Mouse (Mus musculus): ENCODE measurements around the gene Acaca. TPM values are rescaled to one million over a fixed set of nuclear protein-coding genes. Genes with fewer than 3 reads are reported as not detected.

Gene Acaca
- polyA plus RNA-seq, 1 experiment: 38.5 TPM

GRCm38 (mm10) chr11:84218951-84219350, 89.5 kb downstream of the Acaca start:
- Histone ChIP-seq H3K4me1 (ENCODE audit: control insufficient read depth, insufficient read depth, low read length) (no peaks in the 10 kb centered on the region), H3K4me3 (ENCODE audit: insufficient read depth, low read depth, low read length) (no peak overlapping the region), H3K27me3 (replicated peaks; ENCODE audit: control insufficient read depth, insufficient read depth, low read length) (no peaks in the 10 kb centered on the region), H3K27ac (ENCODE audit: insufficient read depth, low read depth, low read length) (no peak overlapping the region), H3K36me3 (ENCODE audit: control insufficient read depth, insufficient read depth, low read length) (no peaks in the 10 kb centered on the region)
- DNase-seq: no peak
- TF ChIP-seq POLR2A (IDR thresholded peaks at IDR 0.05; ENCODE audit: low read depth, low read length): no peak
- no peak for TF ChIP-seq CTCF (conservative IDR thresholded peaks at IDR 0.05; ENCODE audit: insufficient read depth, insufficient read length, low read depth, low read length)
- 86% methylated on average over 4 of the region's 4 CpGs for WGBS

- Histone ChIP-seq H3K36me3 (ENCODE audit: control insufficient read depth, insufficient read depth, low read length) (no peaks in the 10 kb centered on the region), H3K4me3 (ENCODE audit: insufficient read depth, low read depth, low read length) (no peak overlapping the region), H3K4me1 (ENCODE audit: control insufficient read depth, insufficient read depth, low read length) (no peaks in the 10 kb centered on the region), H3K27me3 (replicated peaks; ENCODE audit: control insufficient read depth, insufficient read depth, low read length) (no peaks in the 10 kb centered on the region), H3K27ac (ENCODE audit: insufficient read depth, low read depth, low read length) (no peak overlapping the region)
- peak; percentile 64 for DNase-seq
- TF ChIP-seq POLR2A (IDR thresholded peaks at IDR 0.05; ENCODE audit: low read depth, low read length) (no peak), CTCF (conservative IDR thresholded peaks at IDR 0.05; ENCODE audit: insufficient read depth, insufficient read length, low read depth, low read length) (peak; percentile 66)
These were observed 114.1 kb downstream of the Acaca start for GRCm38 (mm10) chr11:84243562-84243961.

GRCm38 (mm10) chr11:84247370-84247769, 117.9 kb downstream of the Acaca start:
- no peaks in the 10 kb centered on the region for H3K36me3 ChIP-seq (ENCODE audit: control insufficient read depth, insufficient read depth, low read length)
- TF ChIP-seq CTCF (conservative IDR thresholded peaks at IDR 0.05; ENCODE audit: insufficient read depth, insufficient read length, low read depth, low read length) (no peak), POLR2A (IDR thresholded peaks at IDR 0.05; ENCODE audit: low read depth, low read length) (no peak)
- no peak overlapping the region for H3K27ac ChIP-seq (ENCODE audit: insufficient read depth, low read depth, low read length)
- peak; percentile 7 for DNase-seq
- H3K27me3 ChIP-seq (replicated peaks; ENCODE audit: control insufficient read depth, insufficient read depth, low read length): no peaks in the 10 kb centered on the region
- H3K4me1 ChIP-seq (ENCODE audit: control insufficient read depth, insufficient read depth, low read length): no peaks in the 10 kb centered on the region
- WGBS: 91% methylated on average over 1 of the region's 1 CpGs
- H3K4me3 ChIP-seq (ENCODE audit: insufficient read depth, low read depth, low read length): no peak overlapping the region

GRCm38 (mm10) chr11:84251170-84251569, 121.7 kb downstream of the Acaca start:
- Histone ChIP-seq H3K4me1 (ENCODE audit: control insufficient read depth, insufficient read depth, low read length) (no peaks in the 10 kb centered on the region), H3K4me3 (ENCODE audit: insufficient read depth, low read depth, low read length) (no peak overlapping the region), H3K27me3 (replicated peaks; ENCODE audit: control insufficient read depth, insufficient read depth, low read length) (no peaks in the 10 kb centered on the region), H3K36me3 (ENCODE audit: control insufficient read depth, insufficient read depth, low read length) (no peaks in the 10 kb centered on the region), H3K27ac (ENCODE audit: insufficient read depth, low read depth, low read length) (no peak overlapping the region)
- WGBS: 86% methylated on average over 3 of the region's 3 CpGs
- no peak for DNase-seq
- TF ChIP-seq CTCF (conservative IDR thresholded peaks at IDR 0.05; ENCODE audit: insufficient read depth, insufficient read length, low read depth, low read length) (no peak), POLR2A (IDR thresholded peaks at IDR 0.05; ENCODE audit: low read depth, low read length) (no peak)

- Histone ChIP-seq H3K27me3 (replicated peaks; ENCODE audit: control insufficient read depth, insufficient read depth, low read length) (no peaks in the 10 kb centered on the region), H3K36me3 (ENCODE audit: control insufficient read depth, insufficient read depth, low read length) (no peaks in the 10 kb centered on the region), H3K27ac (ENCODE audit: insufficient read depth, low read depth, low read length) (no peak overlapping the region), H3K4me1 (ENCODE audit: control insufficient read depth, insufficient read depth, low read length) (no peaks in the 10 kb centered on the region), H3K4me3 (ENCODE audit: insufficient read depth, low read depth, low read length) (no peak overlapping the region)
- no peak for DNase-seq
- no peak for TF ChIP-seq CTCF (conservative IDR thresholded peaks at IDR 0.05; ENCODE audit: insufficient read depth, insufficient read length, low read depth, low read length)
- TF ChIP-seq POLR2A (IDR thresholded peaks at IDR 0.05; ENCODE audit: low read depth, low read length): no peak
- 96% methylated on average over 1 of the region's 1 CpGs for WGBS
These were observed 123.0 kb downstream of the Acaca start for GRCm38 (mm10) chr11:84252425-84252824.

DNA sequence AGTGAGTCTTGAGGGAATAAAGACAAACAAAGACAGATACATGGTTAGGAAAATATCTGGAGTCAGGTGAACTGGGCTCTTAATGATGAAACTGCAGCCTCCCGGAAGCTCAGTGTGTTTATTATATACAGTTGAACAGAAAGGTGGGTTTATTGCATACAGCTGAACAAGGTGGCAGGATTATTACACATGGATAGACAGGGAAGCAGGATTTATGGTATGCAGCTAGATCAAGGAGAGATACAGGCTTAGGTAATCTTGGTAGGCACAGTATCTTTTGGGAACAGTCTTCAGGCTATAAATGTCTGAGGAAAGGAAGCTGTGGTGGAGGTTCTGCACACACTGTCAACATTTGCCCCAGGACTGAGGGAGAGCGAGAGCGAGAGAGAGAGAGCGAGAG, 126.4 kb downstream of the Acaca start:
- WGBS: 84% methylated on average over 4 of the region's 4 CpGs
- Histone ChIP-seq H3K27ac (ENCODE audit: insufficient read depth, low read depth, low read length) (no peak overlapping the region), H3K36me3 (ENCODE audit: control insufficient read depth, insufficient read depth, low read length) (no peaks in the 10 kb centered on the region), H3K27me3 (replicated peaks; ENCODE audit: control insufficient read depth, insufficient read depth, low read length) (no peaks in the 10 kb centered on the region), H3K4me3 (ENCODE audit: insufficient read depth, low read depth, low read length) (no peak overlapping the region), H3K4me1 (ENCODE audit: control insufficient read depth, insufficient read depth, low read length) (no peaks in the 10 kb centered on the region)
- no peak for DNase-seq
- TF ChIP-seq POLR2A (IDR thresholded peaks at IDR 0.05; ENCODE audit: low read depth, low read length): no peak

- DNase-seq: no peak
- Histone ChIP-seq H3K36me3 (ENCODE audit: control insufficient read depth, insufficient read depth, low read length) (no peaks in the 10 kb centered on the region), H3K4me1 (ENCODE audit: control insufficient read depth, insufficient read depth, low read length) (no peaks in the 10 kb centered on the region), H3K27ac (ENCODE audit: insufficient read depth, low read depth, low read length) (no peak overlapping the region), H3K27me3 (replicated peaks; ENCODE audit: control insufficient read depth, insufficient read depth, low read length) (no peaks in the 10 kb centered on the region), H3K4me3 (ENCODE audit: insufficient read depth, low read depth, low read length) (no peak overlapping the region)
- TF ChIP-seq POLR2A (IDR thresholded peaks at IDR 0.05; ENCODE audit: low read depth, low read length) (no peak), CTCF (conservative IDR thresholded peaks at IDR 0.05; ENCODE audit: insufficient read depth, insufficient read length, low read depth, low read length) (no peak)
- 81% methylated on average over 4 of the region's 4 CpGs for WGBS
These were observed 128.7 kb downstream of the Acaca start for GRCm38 (mm10) chr11:84258053-84258710.

All from kidney, adult 2 months (tissue).